8 mouse cellular contexts compared by ENCODE assay signal in genomic region chr11:117656077-117656401, GRCm38 (mm10). TPM values are rescaled to one million over a fixed set of nuclear protein-coding genes. Genes with fewer than 3 reads are reported as not detected.
DNase-seq lines count a peak whose midpoint lies in the region; ATAC-seq and TF ChIP-seq lines count a peak whose summit lies in the region.

No protein-coding gene starts in this region.

- peak overlapping the region; percentile 95 for H3K9ac ChIP-seq in lung, embryonic 14.5 days
- H3K9ac ChIP-seq in embryonic facial prominence, embryonic 14.5 days (ENCODE audit: low read depth, low read length), result peak overlapping the region; percentile 98
- H3K9ac ChIP-seq in intestine, embryonic 16.5 days (ENCODE audit: low read depth, low read length), result peak overlapping the region; percentile 94
- peak overlapping the region; percentile 98 for H3K9ac ChIP-seq in neural tube, embryonic 13.5 days

- TF ChIP-seq CTCF in lung, embryonic 14.5 days (IDR thresholded peaks at IDR 0.05; ENCODE audit: low read depth), result no peak

- no peak for ATAC-seq in lung, embryonic 14.5 days (ENCODE audit: insufficient read depth)
- ATAC-seq in embryonic facial prominence, embryonic 14.5 days (ENCODE audit: low read depth), result no peak
- no peak for ATAC-seq in intestine, embryonic 16.5 days
- ATAC-seq in neural tube, embryonic 13.5 days (ENCODE audit: low read depth), result no peak
- no peak for ATAC-seq in megakaryocyte progenitor cell, adult 5-6 weeks (replicated peaks; ENCODE audit: poor library complexity)

- H3K27ac ChIP-seq in lung, embryonic 14.5 days (ENCODE audit: low read depth), result no peak overlapping the region
- peak overlapping the region; percentile 98 for H3K27ac ChIP-seq in embryonic facial prominence, embryonic 14.5 days (replicated peaks; ENCODE audit: low read depth, low read length)
- peak overlapping the region; percentile 93; the same call in 1 of the 2 replicates for H3K27ac ChIP-seq in intestine, embryonic 16.5 days (ENCODE audit: low read length)
- H3K27ac ChIP-seq in neural tube, embryonic 13.5 days (replicated peaks), result peak overlapping the region; percentile 99

- peaks cover 10% of the 10 kb centered on the region for H3K4me1 ChIP-seq in lung, embryonic 14.5 days (ENCODE audit: insufficient read depth)
- peaks cover 37% of the 10 kb centered on the region for H3K4me1 ChIP-seq in embryonic facial prominence, embryonic 14.5 days (ENCODE audit: control insufficient read depth, insufficient read depth, low read length)
- H3K4me1 ChIP-seq in intestine, embryonic 16.5 days (ENCODE audit: control insufficient read depth, insufficient read depth, low read length), result peaks cover 13% of the 10 kb centered on the region
- H3K4me1 ChIP-seq in neural tube, embryonic 13.5 days (replicated peaks), result peaks cover 62% of the 10 kb centered on the region

- peak overlapping the region; percentile 87 for H3K4me2 ChIP-seq in lung, embryonic 14.5 days
- peak overlapping the region; percentile 90 for H3K4me2 ChIP-seq in embryonic facial prominence, embryonic 14.5 days (ENCODE audit: low read depth, low read length)
- H3K4me2 ChIP-seq in intestine, embryonic 16.5 days (ENCODE audit: low read depth, low read length), result peak overlapping the region; percentile 92
- H3K4me2 ChIP-seq in neural tube, embryonic 13.5 days, result peak overlapping the region; percentile 90

- H3K4me3 ChIP-seq in lung, embryonic 14.5 days (ENCODE audit: low read depth, low read length), result peak overlapping the region; percentile 87
- peak overlapping the region; percentile 88 for H3K4me3 ChIP-seq in embryonic facial prominence, embryonic 14.5 days (ENCODE audit: low read depth, low read length)
- peak overlapping the region; percentile 82 for H3K4me3 ChIP-seq in intestine, embryonic 16.5 days (ENCODE audit: low read length)
- peak overlapping the region; percentile 83 for H3K4me3 ChIP-seq in neural tube, embryonic 13.5 days

- 0 out of 2 replicates have a peak, but pooled peaks cover 5% of the 10 kb centered on the region for H3K27me3 ChIP-seq in lung, embryonic 14.5 days (ENCODE audit: insufficient read depth, low read length)
- no peaks in the 10 kb centered on the region for H3K27me3 ChIP-seq in embryonic facial prominence, embryonic 14.5 days (replicated peaks; ENCODE audit: control insufficient read depth, insufficient read depth, low read length)
- H3K27me3 ChIP-seq in intestine, embryonic 16.5 days (replicated peaks; ENCODE audit: control insufficient read depth, insufficient read depth, low read length), result 0 out of 2 replicates have a peak, but pooled peaks cover 2% of the 10 kb centered on the region
- H3K27me3 ChIP-seq in neural tube, embryonic 13.5 days, result peaks cover 16% of the 10 kb centered on the region

- DNase-seq in lung, embryonic 14.5 days, result no peak
- DNase-seq in lung, postnatal 10 days, result no peak
- DNase-seq in embryonic facial prominence, embryonic 14.5 days (ENCODE audit: low spot score), result no peak
- DNase-seq in urinary bladder, adult 2 months (ENCODE audit: low spot score), result no peak
- no peak for DNase-seq in ovary, postnatal 36 days (ENCODE audit: low spot score)

- H3K9me3 ChIP-seq in lung, embryonic 14.5 days (ENCODE audit: low read depth, low read length), result no peaks in the 10 kb centered on the region
- no peaks in the 10 kb centered on the region for H3K9me3 ChIP-seq in embryonic facial prominence, embryonic 14.5 days (ENCODE audit: control insufficient read depth, low read length)
- no peaks in the 10 kb centered on the region for H3K9me3 ChIP-seq in intestine, embryonic 16.5 days (ENCODE audit: control insufficient read depth, low read length)
- H3K9me3 ChIP-seq in neural tube, embryonic 13.5 days, result no peaks in the 10 kb centered on the region

- WGBS in lung, embryonic 14.5 days, result 8% methylated on average over 10 of the region's 10 CpGs
- 7% methylated on average over 10 of the region's 10 CpGs for WGBS in embryonic facial prominence, embryonic 14.5 days
- 11% methylated on average over 10 of the region's 10 CpGs for WGBS in intestine, embryonic 16.5 days
- whole genome bisulfite sequencing in neural tube, embryonic 13.5 days, result 3% methylated on average over 10 of the region's 10 CpGs

- H3K36me3 ChIP-seq in lung, embryonic 14.5 days (ENCODE audit: insufficient read depth), result no peaks in the 10 kb centered on the region
- H3K36me3 ChIP-seq in embryonic facial prominence, embryonic 14.5 days (ENCODE audit: control insufficient read depth, insufficient read depth, low read length), result no peaks in the 10 kb centered on the region
- H3K36me3 ChIP-seq in intestine, embryonic 16.5 days (ENCODE audit: control insufficient read depth, insufficient read depth, low read length), result no peaks in the 10 kb centered on the region
- H3K36me3 ChIP-seq in neural tube, embryonic 13.5 days, result no peaks in the 10 kb centered on the region

RNA-seq across cellular contexts. Expression of gene Tnrc6c, which starts 1.9 kb away (rescaled TPM):
- 10.9 and 11.6 TPM in 2 replicates for polyA plus RNA-seq in lung, embryonic 14.5 days (2014; fragmentation: Nextera tagmentation; extraction: Ambion mirVana)
- 15.2 and 16.3 TPM in 2 replicates for polyA plus RNA-seq in embryonic facial prominence, embryonic 14.5 days (2014; fragmentation: Nextera tagmentation; extraction: Ambion mirVana)
- polyA plus RNA-seq in intestine, embryonic 16.5 days (2015; fragmentation: Nextera tagmentation; extraction: Ambion mirVana), result 6.6 and 6.8 TPM in 2 replicates
- polyA plus RNA-seq in neural tube, embryonic 13.5 days (2015; fragmentation: Nextera tagmentation; extraction: Ambion mirVana), result 24.9 and 26.5 TPM in 2 replicates
- total RNA-seq in megakaryocyte progenitor cell, adult 5-6 weeks (2015), result 18.8 and 22.1 TPM in 2 replicates
- 17.8 and 19.8 TPM in 2 replicates for total RNA-seq in megakaryocyte progenitor cell, adult 5-6 weeks (2017)
- 11.9 and 19.1 TPM in 2 replicates for polyA plus RNA-seq in urinary bladder, adult 2 months (2012; rRNA removed)
